Mouse (Mus musculus) gastrocnemius, adult 2 months (tissue): ENCODE results near the gene Sult1a1. TPM values are rescaled to one million over a fixed set of nuclear protein-coding genes. Genes with fewer than 3 reads are reported as not detected.
A peak's percentile ranks its signal among the peaks of the same experiment; 100 is the strongest.

Experiments used
- DNase-seq: peaks from one replicate; pipeline ENCODE4 v3.0.0; 2022
- H3K27ac ChIP-seq: fragments of 200-600 bp; 2 replicates; pipeline ENCODE4 v1.8.1; 2022; ENCODE audit warnings: mild to moderate bottlenecking
- H3K4me3 ChIP-seq: fragments of 200-600 bp; 2 replicates; pipeline ENCODE4 v1.8.1; 2022; ENCODE audit warnings: mild to moderate bottlenecking, moderate library complexity
- CTCF ChIP-seq: fragments of 200-600 bp; IDR thresholded peaks from 2 replicates; pipeline ENCODE4 v1.8.1; 2022; ENCODE audit warnings: antibody characterized with exemption, mild to moderate bottlenecking, moderate library complexity
- intact Hi-C: fragments of 180-260 bp; cut with DNase I; formaldehyde crosslinking; loops from one replicate; pipeline ENCODE4 v1.15.1; 2025
- long read RNA-seq, 2 experiments: library from polyadenylated mRNA; stranded (forward); transcript quantifications; one replicate each; pipeline ENCODE4 v2.0.0; 2021
- total RNA-seq, 2 experiments: library from RNA; stranded (reverse); gene quantifications; 2 replicates each; pipeline ENCODE4 v1.2.3; 2021

Sult1a1 gene
- total RNA-seq: 10 to 100 TPM; 16.6 to 16.8 TPM
- long read RNA-seq, experiment 1, transcript Sult1a1-202 (8 exons, 1,289 nt): major isoform, 8 of 12 reads
- long read RNA-seq, experiment 1, partial matches to known transcripts: 1 of 12 reads
- long read RNA-seq, experiment 1, other reads (novel, unspliced or antisense): 3 of 12 reads
- long read RNA-seq, experiment 2, transcript Sult1a1-202 (8 exons, 1,289 nt): major isoform, 14 of 20 reads
- long read RNA-seq, experiment 2, partial matches to known transcripts: 1 of 20 reads
- long read RNA-seq, experiment 2, other reads (novel, unspliced or antisense): 3 of 20 reads

DNA sequence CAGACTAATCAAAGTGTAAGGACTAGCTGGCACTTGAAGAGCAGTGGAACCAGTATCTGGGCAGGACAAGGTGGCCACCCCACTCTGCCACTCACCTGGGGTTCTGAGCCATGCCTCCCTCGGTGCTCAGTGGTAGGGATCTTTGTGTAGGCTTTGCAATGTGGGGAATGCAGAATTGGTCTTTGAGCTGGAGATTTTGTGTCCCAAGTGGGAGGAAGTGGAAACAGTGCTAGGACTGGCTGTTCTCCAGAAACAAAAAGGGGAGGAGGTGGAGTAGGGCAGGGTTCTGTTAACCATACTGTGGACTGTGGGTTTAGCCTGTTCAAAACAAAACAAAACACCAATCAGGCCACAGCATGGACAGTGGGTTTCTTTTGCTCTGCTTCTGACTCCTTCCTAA lies at the start of gene Sult1a1:
Sult1a1 (minus strand) TSS at position 226 of the 400 bp plus-strand sequence.
- intact Hi-C loops: no loop called here
- peak; percentile 56 for DNase-seq
- no peak for TF ChIP-seq CTCF
- peak within 1 kb of the TSS; percentile 68 for H3K4me3 ChIP-seq
- H3K27ac ChIP-seq: peak within 1 kb of the TSS; percentile 90

DNA sequence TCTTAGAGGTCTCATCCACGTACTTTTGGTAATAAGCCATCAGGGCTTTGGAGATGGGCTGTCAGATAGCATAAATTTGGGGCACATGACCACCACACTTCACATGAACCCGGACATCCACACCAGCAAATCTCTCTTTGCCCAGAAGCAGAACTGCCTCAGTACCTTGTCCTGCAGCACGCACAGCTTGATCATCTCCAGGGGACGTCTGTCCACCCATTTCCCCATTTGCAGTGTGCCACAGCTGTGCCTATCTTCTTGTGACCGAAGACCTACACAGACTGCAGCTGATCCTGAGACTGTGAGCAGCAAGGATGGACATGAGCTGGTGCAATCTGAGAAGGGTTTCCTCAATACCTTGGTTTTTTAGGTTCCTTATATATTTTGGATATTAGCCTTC lies 49.4 kb upstream of the Sult1a1 start:
- H3K4me3 ChIP-seq: no peak overlapping the region
- TF ChIP-seq CTCF: no peak
- DNase-seq: no peak
- intact Hi-C loops: no loop called here
- H3K27ac ChIP-seq: no peak overlapping the region

DNA sequence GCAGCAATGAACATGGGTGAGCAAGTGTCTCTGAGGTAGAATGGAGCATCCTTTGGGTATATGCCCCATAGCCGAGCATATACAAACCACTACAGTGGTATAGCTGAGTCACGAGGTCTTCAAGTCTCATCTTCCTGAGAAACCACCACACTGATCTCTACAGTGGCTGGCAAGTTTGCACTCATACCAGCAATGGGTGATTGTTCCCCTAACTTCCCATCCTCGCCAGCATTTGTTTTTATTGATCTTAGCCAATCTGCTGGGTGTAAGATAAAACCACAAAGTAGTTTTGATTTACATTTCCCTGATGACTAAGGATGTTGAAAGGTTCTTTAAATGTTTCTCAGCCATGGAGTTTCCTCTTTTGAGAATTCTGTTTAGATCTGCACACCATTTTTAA lies 48.8 kb upstream of the Sult1a1 start:
- no peak overlapping the region for H3K4me3 ChIP-seq
- no peak overlapping the region for H3K27ac ChIP-seq
- intact Hi-C loops: no loop called here
- no peak for TF ChIP-seq CTCF
- DNase-seq: no peak

DNA sequence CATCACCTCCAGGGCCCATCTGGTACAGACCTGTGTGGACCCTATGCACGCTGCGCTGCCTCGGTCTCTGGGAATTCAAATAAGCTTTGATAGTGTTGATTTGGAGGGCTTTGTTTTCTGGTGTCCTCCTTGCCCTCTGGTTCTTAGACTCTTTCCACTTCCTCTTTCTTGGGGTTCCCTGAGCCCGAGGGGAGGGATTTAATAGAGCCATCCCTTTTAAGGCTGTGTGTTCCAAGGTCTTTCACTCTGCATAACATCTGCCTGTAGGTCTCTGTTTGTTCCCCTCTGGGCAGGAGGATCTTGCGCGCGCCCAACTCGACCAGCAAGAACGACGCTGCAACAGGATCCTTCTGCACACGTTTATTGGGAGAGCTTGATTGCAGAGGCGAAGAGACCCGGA lies 45.4 kb upstream of the Sult1a1 start:
- H3K4me3 ChIP-seq: no peak overlapping the region
- TF ChIP-seq CTCF: no peak
- intact Hi-C loops: no loop called here

DNA sequence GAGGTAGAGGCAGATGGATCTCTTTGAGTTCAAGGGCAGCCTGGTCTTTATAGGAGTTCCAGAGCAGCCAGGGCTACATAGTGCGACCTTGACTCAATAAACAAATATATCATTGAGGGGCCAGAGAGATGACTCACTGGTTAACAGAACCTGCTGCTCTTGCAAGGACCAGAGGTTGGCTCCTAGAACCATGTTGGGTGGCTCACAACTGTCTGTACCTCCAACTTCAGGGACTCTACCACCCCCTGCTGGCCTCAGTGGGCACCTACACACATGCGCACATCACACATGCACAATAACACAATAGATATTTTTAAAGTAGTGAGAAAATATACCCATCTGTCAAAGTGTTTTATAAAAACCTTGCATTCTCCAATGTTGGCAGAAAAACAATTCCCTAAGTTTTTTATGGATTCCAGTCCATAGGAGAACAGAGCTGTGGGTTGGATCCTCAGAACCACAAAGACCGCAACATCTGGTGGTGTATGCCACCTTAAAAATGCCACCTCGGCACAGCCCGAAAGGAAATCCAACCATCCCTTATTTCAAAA lies 42.6 kb upstream of the Sult1a1 start:
- peak; percentile 2; the same call in 1 of the 2 replicates for TF ChIP-seq CTCF
- no peak for DNase-seq
- Histone ChIP-seq H3K4me3 (no peak overlapping the region), H3K27ac (no peak overlapping the region)
- intact Hi-C loops: no loop called here

More for the DNA sequence above, 45.4 kb upstream of the Sult1a1 start:
- no peak for DNase-seq
- no peak overlapping the region for H3K27ac ChIP-seq

DNA sequence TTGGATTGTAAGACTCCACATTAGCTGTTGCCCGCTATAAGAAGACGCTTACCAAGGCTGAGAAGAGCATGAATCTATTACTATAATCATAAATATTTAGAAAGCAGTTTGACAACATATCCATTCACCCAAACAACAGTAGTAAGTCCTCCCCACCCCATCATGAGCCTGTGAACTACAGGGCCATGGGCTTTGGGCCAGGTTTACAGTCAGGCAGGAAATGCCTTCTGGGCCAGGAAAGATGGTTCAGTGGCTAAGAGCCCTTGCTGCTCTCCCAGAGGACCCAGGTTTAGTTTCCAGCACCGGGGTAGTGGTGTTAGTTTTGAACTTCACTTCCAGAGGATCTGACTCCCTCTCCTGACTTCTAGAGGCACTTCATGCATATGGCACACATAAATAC lies 41.3 kb upstream of the Sult1a1 start:
- intact Hi-C loops: no loop called here
- Histone ChIP-seq H3K4me3 (no peak overlapping the region), H3K27ac (no peak overlapping the region)
- DNase-seq: no peak
- no peak for TF ChIP-seq CTCF

DNA sequence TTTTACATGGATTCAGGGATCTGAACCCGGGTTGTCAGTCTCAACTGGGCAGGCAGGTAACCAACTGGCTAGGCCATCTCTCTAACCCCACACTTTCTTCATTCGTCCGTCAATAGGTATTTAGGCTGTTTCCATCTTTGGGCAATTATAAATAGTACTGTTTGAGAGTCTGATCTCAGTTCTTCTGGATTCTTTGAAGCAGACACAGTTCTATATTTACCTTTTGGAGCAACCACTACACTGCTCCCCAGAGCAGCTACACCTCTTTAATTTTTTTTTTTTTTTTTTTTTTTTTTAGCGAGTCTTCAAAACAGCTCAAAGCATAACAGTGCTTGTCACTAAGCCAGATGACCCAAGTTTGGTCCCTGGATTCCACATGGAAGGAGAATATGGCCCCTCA lies 39.4 kb upstream of the Sult1a1 start:
- intact Hi-C loops: no loop called here
- no peak for DNase-seq
- no peak overlapping the region for H3K4me3 ChIP-seq
- TF ChIP-seq CTCF: no peak
- H3K27ac ChIP-seq: no peak overlapping the region

DNA sequence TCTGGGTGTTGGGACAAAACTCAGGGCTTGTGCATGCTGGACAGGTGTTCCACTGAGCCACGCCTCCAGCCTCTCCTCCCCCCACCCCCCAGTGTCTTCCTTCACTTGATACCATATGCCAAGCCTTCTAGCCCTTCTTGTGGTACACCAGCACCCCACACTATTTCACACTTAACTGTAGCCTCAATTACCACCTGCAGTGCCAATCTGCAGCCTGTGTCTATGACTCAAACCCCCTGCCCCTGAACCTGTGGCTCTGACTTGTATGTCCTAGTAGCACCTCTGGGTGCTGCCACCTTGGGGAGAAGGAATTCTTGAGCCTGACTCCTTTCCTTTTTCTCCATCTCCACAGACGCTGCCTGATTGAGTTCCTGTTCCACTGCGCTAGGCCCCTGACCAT lies 35.7 kb upstream of the Sult1a1 start:
- DNase-seq: no peak
- intact Hi-C loops: no loop called here
- Histone ChIP-seq H3K4me3 (no peak overlapping the region), H3K27ac (no peak overlapping the region)
- TF ChIP-seq CTCF: no peak

DNA sequence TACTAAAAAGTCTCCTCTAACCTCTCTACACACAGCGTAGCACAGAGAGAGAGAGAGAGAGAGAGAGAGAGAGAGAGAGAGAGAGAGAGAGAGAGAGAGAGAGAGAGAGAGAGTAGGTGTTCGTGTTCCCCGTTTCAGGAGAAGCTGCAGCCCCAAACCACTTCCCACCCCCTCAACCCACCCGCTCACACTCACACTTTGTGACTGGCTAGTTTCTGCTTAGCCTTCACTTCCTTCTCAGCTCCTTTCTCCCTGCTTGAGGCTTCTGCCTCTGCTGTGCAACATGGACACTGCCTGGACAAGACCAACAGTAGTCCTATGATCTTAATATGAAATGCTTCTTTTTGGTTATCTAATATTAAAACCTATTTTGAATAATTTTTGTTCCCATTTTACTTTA lies 34.0 kb upstream of the Sult1a1 start:
- intact Hi-C loops: no loop called here
- Histone ChIP-seq H3K27ac (no peak overlapping the region), H3K4me3 (no peak overlapping the region)
- no peak for DNase-seq
- TF ChIP-seq CTCF: no peak

DNA sequence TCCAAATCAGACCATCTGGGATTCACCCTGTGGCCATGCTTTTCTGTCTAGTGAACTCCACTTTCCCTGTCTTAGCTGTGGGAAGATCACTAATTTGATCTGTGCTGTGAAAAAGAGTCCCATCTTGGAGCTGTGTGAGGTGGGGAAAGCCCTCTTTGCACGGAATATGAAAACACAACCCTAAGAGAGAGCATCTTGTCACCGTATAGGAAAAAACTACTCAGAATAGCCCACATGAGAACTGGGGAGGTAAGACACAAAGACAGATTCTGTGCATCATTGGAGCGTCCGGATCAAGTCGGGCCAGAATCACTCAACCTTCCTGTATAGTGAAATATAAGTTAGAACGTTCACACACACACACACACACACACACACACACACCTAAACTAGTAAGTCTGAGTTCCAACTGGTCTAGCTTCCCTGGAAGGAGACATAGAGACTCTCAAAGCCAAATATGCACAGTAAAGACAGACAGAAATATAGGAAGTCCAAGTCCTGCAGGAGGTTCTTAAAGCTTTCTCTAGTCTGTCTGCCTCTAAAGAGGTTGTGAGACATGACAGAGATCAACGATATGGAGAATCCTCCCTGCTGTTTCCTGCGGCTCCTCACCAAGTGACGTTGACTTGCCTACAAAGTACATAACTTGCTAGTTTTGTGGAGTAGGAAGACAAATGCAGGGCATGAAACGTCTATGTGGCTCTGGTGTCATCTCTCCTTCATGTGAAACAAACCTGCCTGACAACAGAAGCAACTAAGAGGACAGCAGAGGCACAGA lies 32.1 kb upstream of the Sult1a1 start:
- TF ChIP-seq CTCF: no peak
- Histone ChIP-seq H3K4me3 (no peak overlapping the region), H3K27ac (no peak overlapping the region)
- no peak for DNase-seq
- intact Hi-C loops: no loop called here

DNA sequence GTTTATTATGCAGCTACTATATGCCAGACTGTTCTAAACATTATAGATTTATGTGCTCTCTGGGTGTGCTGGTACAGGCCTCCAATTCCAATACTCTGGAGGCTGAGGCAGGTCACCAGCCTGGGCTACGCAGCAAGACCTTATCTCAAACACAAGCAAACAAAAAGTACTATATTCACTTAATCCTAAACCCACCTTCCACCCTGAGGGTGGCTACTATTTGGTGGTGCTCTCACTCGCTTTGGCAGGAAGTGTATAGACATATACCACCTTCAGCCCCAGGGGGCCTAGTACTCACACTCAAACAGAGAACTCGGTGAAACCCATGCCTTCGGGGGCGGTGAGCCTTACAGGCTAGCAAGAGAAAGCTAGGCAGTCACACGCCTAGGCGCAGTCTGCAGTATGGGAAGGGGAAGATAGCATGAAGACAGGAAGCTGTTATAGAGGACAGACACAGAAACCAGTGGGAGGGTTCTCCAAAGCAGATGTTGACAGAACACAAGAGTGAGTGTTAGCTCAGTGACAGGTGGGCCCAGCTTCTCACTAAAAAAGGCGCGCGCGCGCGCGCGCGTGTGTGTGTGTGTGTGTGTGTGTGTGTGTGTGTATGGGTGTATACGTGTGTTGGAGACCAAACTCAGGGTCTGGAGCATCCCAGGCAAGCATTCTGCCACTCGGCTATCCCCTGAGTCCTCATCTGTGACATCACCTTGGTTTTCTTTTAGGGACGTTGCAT lies 31.4 kb upstream of the Sult1a1 start, which contains the start of gene Coro1a:
Coro1a (minus strand) TSS at position 346 of the 733 bp plus-strand sequence.
- intact Hi-C loops: no loop called here
- no peak for DNase-seq
- Histone ChIP-seq H3K27ac (no peak within 1 kb of the TSS), H3K4me3 (no peak within 1 kb of the TSS)
- no peak for TF ChIP-seq CTCF

DNA sequence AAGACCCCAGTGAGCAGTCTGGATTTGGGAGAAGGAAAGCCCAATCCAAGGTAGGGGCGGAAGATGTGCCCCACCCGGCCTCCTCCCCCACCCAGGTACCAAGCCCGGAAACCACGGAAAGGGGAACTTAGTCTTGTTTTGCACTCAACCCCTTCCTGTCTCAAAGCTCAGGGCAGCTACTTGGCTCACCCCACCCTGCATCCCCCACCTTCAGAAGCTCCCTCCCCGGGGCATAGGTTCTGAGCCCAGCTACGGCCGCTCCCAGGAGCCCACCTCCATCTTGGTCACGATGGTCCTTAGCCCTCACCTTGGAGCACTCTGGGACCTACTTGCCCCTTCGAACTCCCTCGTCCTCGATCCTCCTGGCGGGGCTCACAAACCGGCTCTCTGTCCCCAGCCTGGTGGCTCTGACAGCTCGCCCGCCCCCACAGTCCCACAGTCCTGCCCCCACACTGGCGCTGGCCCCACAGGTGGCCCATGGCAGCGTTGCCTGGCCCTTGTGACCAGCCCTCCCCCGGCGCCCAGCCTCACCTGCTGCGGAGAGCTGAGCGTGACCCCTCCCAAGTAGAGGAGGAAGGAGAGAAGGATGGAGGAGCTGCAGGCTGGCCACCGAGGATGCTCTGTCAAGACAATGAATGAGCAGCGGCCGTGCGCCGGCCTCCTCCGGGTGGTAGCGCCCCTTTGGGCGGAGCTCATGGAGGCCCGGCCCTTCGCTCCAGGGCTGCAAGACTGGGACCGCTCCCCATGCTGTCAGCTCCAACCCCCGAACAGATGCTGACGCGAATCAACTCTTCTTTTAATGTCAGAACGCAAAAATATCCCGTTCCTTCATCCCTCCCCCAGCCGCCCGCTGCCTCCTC lies 28.1 kb upstream of the Sult1a1 start:
- no peak for TF ChIP-seq CTCF
- Histone ChIP-seq H3K4me3 (peak overlapping the region; percentile 63), H3K27ac (peak overlapping the region; percentile 49)
- intact Hi-C loops: no loop called here
- DNase-seq: peak; percentile 78
